Mouse (Mus musculus): ENCODE measurements at regions not wholly inside any gene's neighbourhood (a gene's known extent, or its start where the extent isn't known, plus 50 kb on each side); places are given as distances from the start of the nearest gene placed in this dataset.
"Not testable (repeated sequence)": the region's sequence is repeated elsewhere in the genome, so short reads cannot be mapped to it uniquely, and the experiment has no call there.

DNA sequence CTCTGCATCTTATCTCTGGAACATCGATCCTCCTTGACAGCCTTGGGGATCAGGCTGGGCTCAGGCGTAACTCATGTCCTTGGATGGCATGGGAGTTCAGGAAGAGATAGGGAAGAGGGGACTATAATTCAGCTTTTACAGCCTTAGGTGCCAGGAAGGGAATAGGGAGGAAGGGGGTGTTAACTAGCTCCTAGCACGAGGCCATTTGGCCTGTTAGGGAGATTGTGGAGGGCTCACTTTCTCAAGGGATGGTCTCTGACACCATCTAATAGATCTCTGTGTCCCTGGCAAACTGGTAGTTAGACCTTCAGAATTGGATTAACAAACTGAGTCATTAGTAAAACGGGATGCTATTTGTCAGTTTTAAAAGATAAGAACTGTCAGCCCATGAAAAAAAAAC is 292.1 kb upstream of the Pkdcc start:
- H3K27me3 ChIP-seq; H3K9me3 ChIP-seq (replicated peaks); H3K36me3 ChIP-seq; H3K9ac ChIP-seq; H3K4me3 ChIP-seq (replicated peaks); DNase-seq; H3K4me2 ChIP-seq; H3K4me1 ChIP-seq (replicated peaks); ATAC-seq (ENCODE audit: low read depth); H3K27ac ChIP-seq: not testable (repeated sequence)
- 29% methylated on average over 4 of the region's 4 CpGs for WGBS (ENCODE audit: insufficient replicate concordance)

DNA sequence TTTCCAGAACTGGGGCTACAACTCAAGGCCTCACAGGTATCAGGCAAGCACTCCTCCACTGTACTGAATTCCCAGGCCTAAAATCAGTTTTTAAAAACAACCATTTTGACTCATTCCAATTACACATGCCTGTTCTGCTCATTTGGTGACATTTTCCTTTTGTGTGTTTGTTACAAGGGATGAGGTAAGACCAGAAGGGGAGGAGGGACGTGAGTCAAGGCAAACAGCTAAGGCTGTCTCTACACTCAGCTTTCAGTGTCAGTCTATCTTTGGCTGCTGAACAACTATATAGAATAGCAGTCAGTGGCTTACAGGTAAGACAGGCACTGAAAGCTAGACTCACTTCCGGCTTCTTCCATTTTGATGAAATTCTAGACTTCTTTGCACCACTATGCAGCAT is 289.3 kb upstream of the Pkdcc start:
- ATAC-seq (ENCODE audit: low read depth): no peak
- Histone ChIP-seq H3K27ac (no peak overlapping the region), H3K27me3 (no peaks in the 10 kb centered on the region), H3K4me1 (replicated peaks) (no peaks in the 10 kb centered on the region), H3K4me2 (no peak overlapping the region), H3K4me3 (replicated peaks) (no peak overlapping the region), H3K36me3 (no peaks in the 10 kb centered on the region), H3K9ac (no peak overlapping the region), H3K9me3 (replicated peaks) (no peaks in the 10 kb centered on the region)
- WGBS (ENCODE audit: insufficient replicate concordance): 54% methylated on average over 2 of the region's 2 CpGs
- DNase-seq: no peak

DNA sequence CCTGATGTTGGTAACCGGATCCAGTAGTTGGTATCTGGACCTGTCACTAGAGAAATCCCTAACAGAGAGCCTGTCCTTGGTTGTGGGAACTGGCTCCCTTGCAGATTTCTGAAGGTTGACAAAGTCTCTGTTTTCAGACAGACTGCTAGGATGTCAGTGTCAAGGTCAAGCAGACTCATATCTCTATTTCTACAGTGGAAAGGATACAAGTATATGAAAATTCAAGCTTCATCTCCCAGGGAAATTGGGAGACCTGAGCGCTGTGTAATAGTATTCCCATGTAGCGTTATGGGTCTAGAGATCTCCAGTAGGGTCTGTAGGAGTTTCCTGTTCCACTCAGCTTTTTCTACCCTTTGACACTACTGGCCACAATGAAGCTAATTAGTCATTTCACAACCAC is 287.4 kb upstream of the Pkdcc start:
- ATAC-seq (ENCODE audit: low read depth): no peak
- WGBS (ENCODE audit: insufficient replicate concordance): 64% methylated on average over 3 of the region's 3 CpGs
- DNase-seq: no peak
- Histone ChIP-seq H3K9ac (no peak overlapping the region), H3K27me3 (no peaks in the 10 kb centered on the region), H3K4me2 (no peak overlapping the region), H3K4me3 (replicated peaks) (no peak overlapping the region), H3K4me1 (replicated peaks) (no peaks in the 10 kb centered on the region), H3K36me3 (no peaks in the 10 kb centered on the region), H3K9me3 (replicated peaks) (no peaks in the 10 kb centered on the region), H3K27ac (no peak overlapping the region)

DNA sequence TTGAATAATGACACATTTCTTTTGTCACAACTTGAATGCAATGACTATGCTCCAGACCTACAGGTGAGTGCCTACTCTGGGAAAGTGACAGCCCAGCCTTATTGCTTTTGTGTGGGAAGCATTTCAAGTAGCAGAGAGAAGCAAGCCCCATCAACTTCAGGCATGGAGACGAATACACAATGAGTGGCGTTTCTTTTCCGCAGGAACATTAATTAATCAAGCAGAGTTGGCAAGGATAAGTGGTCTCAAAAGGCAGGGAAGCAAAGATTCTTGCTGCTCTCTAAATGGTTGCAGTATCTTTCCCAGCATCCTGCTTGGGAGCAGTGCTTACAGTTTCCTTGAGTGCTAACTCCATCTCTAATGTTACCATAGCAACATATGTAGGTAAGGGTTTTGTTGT is 285.6 kb upstream of the Pkdcc start:
- H3K4me2 ChIP-seq: no peak overlapping the region
- H3K4me1 ChIP-seq (replicated peaks): no peaks in the 10 kb centered on the region
- DNase-seq: no peak
- 64% methylated on average over 3 of the region's 3 CpGs for WGBS (ENCODE audit: insufficient replicate concordance)
- H3K27ac ChIP-seq: no peak overlapping the region
- H3K27me3 ChIP-seq: no peaks in the 10 kb centered on the region
- H3K36me3 ChIP-seq: no peaks in the 10 kb centered on the region
- ATAC-seq (ENCODE audit: low read depth): no peak
- no peak overlapping the region for H3K9ac ChIP-seq
- H3K9me3 ChIP-seq (replicated peaks): no peaks in the 10 kb centered on the region
- no peak overlapping the region for H3K4me3 ChIP-seq (replicated peaks)

DNA sequence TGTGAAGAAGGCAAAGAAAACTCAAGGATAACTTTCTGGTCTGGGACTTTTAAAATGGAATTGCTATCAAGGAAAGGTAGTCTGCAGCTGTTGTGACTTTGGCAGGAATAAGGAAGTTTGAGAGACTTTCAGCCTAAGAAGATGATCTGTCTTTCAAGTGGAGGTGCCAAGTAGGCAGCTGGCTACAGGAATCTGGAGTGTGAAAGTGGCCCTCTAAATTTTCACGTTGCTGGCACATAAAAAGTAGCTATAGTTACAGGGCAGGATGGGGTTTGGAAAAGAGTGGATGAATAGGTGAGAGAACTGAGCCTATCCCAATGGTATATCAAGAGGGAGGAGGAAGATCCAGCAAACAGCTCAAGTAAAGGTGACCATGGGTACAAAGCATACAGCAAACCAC is 284.4 kb upstream of the Pkdcc start:
- no peak overlapping the region for H3K27ac ChIP-seq
- no peak overlapping the region for H3K4me2 ChIP-seq
- H3K4me1 ChIP-seq (replicated peaks): no peaks in the 10 kb centered on the region
- no peaks in the 10 kb centered on the region for H3K36me3 ChIP-seq
- H3K9ac ChIP-seq: no peak overlapping the region
- H3K4me3 ChIP-seq (replicated peaks): no peak overlapping the region
- ATAC-seq (ENCODE audit: low read depth): no peak
- no peak for DNase-seq
- no peaks in the 10 kb centered on the region for H3K9me3 ChIP-seq (replicated peaks)
- no peaks in the 10 kb centered on the region for H3K27me3 ChIP-seq
- WGBS (ENCODE audit: insufficient replicate concordance): 15% methylated on average over 1 of the region's 1 CpGs

DNA sequence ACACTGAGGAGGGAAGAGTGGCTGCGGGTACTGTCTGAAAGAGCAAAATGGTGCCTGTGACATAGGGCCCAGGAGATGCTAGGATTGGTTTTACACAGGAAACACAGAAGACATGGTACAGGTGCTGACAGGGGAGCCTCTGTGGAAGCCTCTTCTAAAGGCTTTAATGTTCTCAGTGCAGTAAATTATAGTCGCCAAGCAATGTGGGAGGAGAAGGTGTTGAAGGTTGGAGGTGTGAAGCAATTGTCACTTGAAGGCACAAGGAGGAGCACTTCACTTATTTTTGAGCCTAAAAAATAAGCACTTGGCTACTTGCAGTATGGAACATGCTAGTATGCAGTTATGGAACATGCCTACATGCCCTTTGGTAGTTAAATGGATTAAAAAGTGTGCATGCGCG is 283.6 kb upstream of the Pkdcc start:
- Histone ChIP-seq H3K4me3 (replicated peaks) (no peak overlapping the region), H3K27me3 (no peaks in the 10 kb centered on the region), H3K9ac (no peak overlapping the region), H3K36me3 (no peaks in the 10 kb centered on the region), H3K27ac (no peak overlapping the region), H3K4me1 (replicated peaks) (no peaks in the 10 kb centered on the region), H3K9me3 (replicated peaks) (no peaks in the 10 kb centered on the region), H3K4me2 (no peak overlapping the region)
- ATAC-seq (ENCODE audit: low read depth) (no peak), DNase-seq (no peak)
- WGBS (ENCODE audit: insufficient replicate concordance): 88% methylated on average over 4 of the region's 4 CpGs

DNA sequence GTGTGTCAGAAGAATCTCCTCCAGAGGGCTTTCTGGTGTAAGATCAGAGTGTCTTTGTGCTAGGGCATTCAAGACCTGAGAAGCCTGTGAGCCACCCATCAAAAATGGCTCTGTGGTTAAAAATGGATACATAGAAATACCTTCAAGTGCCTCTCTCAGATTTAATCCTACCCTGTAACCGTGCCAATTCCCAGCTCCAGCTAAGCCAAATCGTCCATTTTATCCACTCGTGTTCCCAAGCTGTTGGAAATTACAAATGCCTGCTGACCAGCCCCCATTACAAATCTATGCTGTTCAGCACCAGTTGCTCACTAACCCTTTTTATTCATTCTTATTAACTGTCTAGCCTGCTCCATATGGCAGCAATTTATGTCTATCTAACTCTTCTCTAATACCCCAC is 278.3 kb upstream of the Pkdcc start:
- Histone ChIP-seq H3K27me3 (no peaks in the 10 kb centered on the region), H3K4me1 (replicated peaks) (no peaks in the 10 kb centered on the region), H3K4me3 (replicated peaks) (no peak overlapping the region), H3K9me3 (replicated peaks) (no peaks in the 10 kb centered on the region), H3K36me3 (no peaks in the 10 kb centered on the region), H3K9ac (no peak overlapping the region), H3K4me2 (no peak overlapping the region), H3K27ac (no peak overlapping the region)
- ATAC-seq (ENCODE audit: low read depth): no peak
- DNase-seq: no peak
- 64% methylated on average over 3 of the region's 3 CpGs for WGBS (ENCODE audit: insufficient replicate concordance)

DNA sequence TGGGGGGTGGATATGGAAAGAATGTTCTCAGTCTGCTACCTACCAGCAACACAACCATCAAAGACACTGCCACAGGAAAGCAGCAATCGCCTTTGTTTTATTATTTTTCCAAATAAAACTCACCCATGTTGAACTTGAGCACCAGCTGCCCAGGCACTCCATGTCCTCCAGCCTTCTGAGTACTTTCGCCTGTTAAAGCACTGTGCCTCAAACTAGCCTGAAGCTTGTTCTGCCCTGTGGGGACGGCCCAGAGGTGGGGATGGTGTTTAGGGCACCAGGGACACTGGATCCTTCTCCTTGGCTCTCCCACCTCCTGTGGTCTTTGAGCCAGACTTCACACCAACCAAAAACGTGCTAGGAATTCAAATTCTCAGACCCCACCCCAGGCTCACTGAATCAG is 269.0 kb upstream of the Pkdcc start:
- no peak overlapping the region for H3K27ac ChIP-seq
- H3K36me3 ChIP-seq: no peaks in the 10 kb centered on the region
- no peak overlapping the region for H3K4me2 ChIP-seq
- no peak for ATAC-seq (ENCODE audit: low read depth)
- no peaks in the 10 kb centered on the region for H3K9me3 ChIP-seq (replicated peaks)
- no peak overlapping the region for H3K9ac ChIP-seq
- WGBS (ENCODE audit: insufficient replicate concordance): 42% methylated on average over 4 of the region's 4 CpGs
- DNase-seq: no peak
- H3K27me3 ChIP-seq: no peaks in the 10 kb centered on the region
- no peak overlapping the region for H3K4me3 ChIP-seq (replicated peaks)
- H3K4me1 ChIP-seq (replicated peaks): no peaks in the 10 kb centered on the region

DNA sequence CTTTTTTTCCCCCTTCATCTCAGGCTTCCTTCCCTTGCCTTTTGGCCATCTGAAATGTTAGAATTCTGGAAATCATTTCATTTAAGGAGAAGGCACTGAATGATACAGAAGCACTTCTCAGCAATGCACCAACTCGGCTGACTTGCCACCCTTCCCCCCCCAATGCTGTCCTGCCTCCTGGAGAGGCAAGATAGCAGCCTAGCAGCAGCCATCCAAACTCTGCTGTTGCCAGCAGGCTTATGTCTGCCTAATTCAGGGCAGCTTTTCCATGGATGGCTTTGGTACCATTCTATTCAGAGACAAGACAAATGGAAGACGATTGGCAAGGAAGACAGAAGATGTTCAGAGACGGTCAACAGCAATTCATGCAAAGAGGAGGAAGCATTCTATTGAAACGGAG is 265.3 kb upstream of the Pkdcc start:
- no peak for ATAC-seq (ENCODE audit: low read depth)
- H3K36me3 ChIP-seq: no peaks in the 10 kb centered on the region
- no peaks in the 10 kb centered on the region for H3K27me3 ChIP-seq
- H3K27ac ChIP-seq: no peak overlapping the region
- H3K9me3 ChIP-seq (replicated peaks): no peaks in the 10 kb centered on the region
- H3K4me1 ChIP-seq (replicated peaks): no peaks in the 10 kb centered on the region
- no peak overlapping the region for H3K4me3 ChIP-seq (replicated peaks)
- no peak overlapping the region for H3K4me2 ChIP-seq
- WGBS (ENCODE audit: insufficient replicate concordance): 56% methylated on average over 4 of the region's 4 CpGs
- DNase-seq: no peak
- H3K9ac ChIP-seq: no peak overlapping the region

DNA sequence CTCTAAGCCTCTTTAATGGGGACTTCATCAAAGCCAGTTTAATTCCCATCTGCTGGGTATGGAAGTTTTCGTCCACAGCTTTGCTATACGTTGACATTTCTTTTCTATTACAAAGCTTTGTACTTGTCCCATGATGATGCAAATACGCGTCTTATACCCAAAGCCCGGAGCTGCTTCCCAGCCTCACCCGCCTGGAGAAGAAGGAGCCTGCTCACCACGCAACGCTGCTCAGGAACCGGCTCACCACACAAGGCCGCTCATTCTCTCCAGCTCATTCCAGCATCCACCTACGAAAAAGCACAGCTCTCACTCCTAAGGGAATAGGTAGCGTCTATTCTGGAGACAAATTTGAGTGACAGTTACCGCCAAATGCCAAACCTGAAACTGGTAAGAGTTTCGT is 264.8 kb upstream of the Pkdcc start:
- Histone ChIP-seq H3K27me3 (no peaks in the 10 kb centered on the region), H3K27ac (no peak overlapping the region), H3K4me2 (no peak overlapping the region), H3K4me3 (replicated peaks) (no peak overlapping the region), H3K4me1 (replicated peaks) (no peaks in the 10 kb centered on the region), H3K36me3 (no peaks in the 10 kb centered on the region), H3K9me3 (replicated peaks) (no peaks in the 10 kb centered on the region), H3K9ac (no peak overlapping the region)
- WGBS (ENCODE audit: insufficient replicate concordance): 79% methylated on average over 14 of the region's 14 CpGs
- ATAC-seq (ENCODE audit: low read depth) (no peak), DNase-seq (no peak)

DNA sequence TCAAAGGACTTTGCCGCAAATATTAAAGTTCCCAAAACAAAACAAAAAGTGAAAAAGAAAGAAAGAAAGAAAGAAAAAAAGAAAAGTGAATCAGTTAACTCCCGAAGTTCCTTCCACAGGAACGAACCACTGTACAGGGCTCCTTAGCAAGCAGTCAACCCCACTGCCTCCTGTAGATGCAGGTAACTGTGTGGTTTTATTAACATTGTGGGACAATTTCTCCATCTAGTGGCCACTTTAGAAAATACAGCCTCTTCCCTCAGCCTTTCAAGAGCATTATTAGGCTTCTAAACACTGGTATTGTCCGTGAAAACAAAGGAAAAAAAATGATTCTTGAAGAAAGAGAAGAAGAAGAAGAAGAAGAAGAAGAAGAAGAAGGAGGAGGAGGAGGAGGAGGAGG is 257.7 kb upstream of the Pkdcc start:
- Histone ChIP-seq H3K36me3 (no peaks in the 10 kb centered on the region), H3K9ac (no peak overlapping the region), H3K4me3 (replicated peaks) (no peak overlapping the region), H3K4me1 (replicated peaks) (no peaks in the 10 kb centered on the region), H3K27me3 (no peaks in the 10 kb centered on the region), H3K4me2 (no peak overlapping the region), H3K9me3 (replicated peaks) (no peaks in the 10 kb centered on the region), H3K27ac (no peak overlapping the region)
- no peak for DNase-seq
- 42% methylated on average over 4 of the region's 4 CpGs for WGBS (ENCODE audit: insufficient replicate concordance)
- ATAC-seq (ENCODE audit: low read depth): no peak

DNA sequence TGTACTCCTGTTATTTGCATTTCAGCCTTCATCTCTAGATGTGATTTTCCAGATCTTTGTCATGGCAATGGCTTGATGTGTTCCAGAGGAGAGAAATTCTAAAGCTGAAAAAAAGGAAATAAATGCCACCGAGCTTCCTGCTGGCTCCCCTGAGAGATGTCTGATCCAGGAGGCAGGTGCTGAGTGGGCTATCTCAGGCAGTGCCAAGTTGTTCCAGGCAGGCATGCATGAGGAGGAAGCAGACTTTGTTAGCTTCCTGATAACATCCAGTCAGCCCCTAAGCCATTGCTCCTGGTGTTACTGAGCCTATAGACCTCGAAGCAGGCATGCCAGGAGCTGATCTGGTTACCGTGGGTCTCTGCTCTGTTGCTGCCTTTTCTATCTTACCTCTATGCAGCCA is 251.7 kb upstream of the Pkdcc start:
- whole genome bisulfite sequencing (ENCODE audit: insufficient replicate concordance): 42% methylated on average over 3 of the region's 3 CpGs
- Histone ChIP-seq H3K27ac (no peak overlapping the region), H3K9me3 (replicated peaks) (no peaks in the 10 kb centered on the region), H3K4me2 (no peak overlapping the region), H3K4me1 (replicated peaks) (no peaks in the 10 kb centered on the region), H3K4me3 (replicated peaks) (no peak overlapping the region), H3K9ac (no peak overlapping the region), H3K36me3 (no peaks in the 10 kb centered on the region), H3K27me3 (no peaks in the 10 kb centered on the region)
- no peak for ATAC-seq (ENCODE audit: low read depth)
- no peak for DNase-seq

DNA sequence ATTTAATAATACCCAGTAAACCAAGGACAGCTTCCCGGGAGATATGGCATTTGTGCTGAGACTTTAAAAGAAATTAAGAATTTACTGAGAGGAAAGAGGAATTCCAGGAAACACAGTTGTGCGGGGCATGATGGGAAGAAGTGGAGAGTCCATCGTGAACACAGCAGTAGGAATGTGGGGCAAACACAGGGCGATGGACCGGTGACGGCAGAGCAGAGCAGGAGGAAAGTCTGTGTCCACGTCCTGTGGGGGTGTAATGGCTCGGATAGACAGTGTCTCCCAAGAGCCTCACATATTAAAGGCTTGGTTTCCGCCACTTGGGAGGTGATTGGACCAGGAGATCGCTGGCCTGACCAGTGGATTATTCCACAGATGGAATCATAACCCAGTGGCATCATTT is 215.4 kb upstream of the Pkdcc start:
- Histone ChIP-seq H3K4me3 (replicated peaks) (no peak overlapping the region), H3K9me3 (replicated peaks) (no peaks in the 10 kb centered on the region), H3K27ac (no peak overlapping the region), H3K27me3 (no peaks in the 10 kb centered on the region), H3K4me1 (replicated peaks) (no peaks in the 10 kb centered on the region), H3K4me2 (no peak overlapping the region), H3K9ac (no peak overlapping the region), H3K36me3 (no peaks in the 10 kb centered on the region)
- ATAC-seq (ENCODE audit: low read depth) (no peak), DNase-seq (no peak)
- WGBS (ENCODE audit: insufficient replicate concordance): 69% methylated on average over 10 of the region's 10 CpGs

All from liver, embryonic 13.5 days (tissue).